25 mouse cellular contexts compared by ENCODE assay signal in the genomic region with DNA sequence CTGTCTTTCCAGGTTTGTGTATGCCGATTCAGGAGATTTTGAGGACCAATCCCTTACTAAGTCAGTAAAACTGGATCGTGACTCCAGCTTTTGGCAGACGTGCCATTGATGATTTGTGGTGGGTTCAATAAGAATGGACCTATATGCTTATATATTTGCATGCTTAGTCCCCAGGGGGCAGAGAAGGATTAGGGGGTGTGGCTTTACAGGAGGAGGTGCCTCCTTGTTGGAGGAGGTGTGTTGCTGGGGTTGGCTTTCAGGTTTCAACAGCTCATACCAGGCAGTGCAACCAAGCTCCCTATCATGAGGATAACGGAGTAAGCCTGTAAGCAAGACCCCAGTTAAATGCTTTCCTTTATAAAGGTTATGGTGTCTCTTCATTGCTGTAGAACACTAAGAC. TPM values are rescaled to one million over a fixed set of nuclear protein-coding genes. Genes with fewer than 3 reads are reported as not detected.
DNase-seq lines count a peak whose midpoint lies in the region; ATAC-seq lines count a peak whose summit lies in the region.
"Had no signal": no experiment of that assay in that cellular context is flagged by ENCODE, and none has a peak within 500 bp of the region (broad histone marks: within the 10 kb centered on the region; RNA-seq: fewer than 3 reads in every experiment).

No protein-coding gene starts in this region.

- H3K27me3 ChIP-seq in splenic B cell, adult 2 months (ENCODE audit: control insufficient read depth, insufficient read depth, low read length, poor library complexity, severe bottlenecking) = no peaks in the 10 kb centered on the region
- H3K27me3 ChIP-seq: CH12.LX; embryonic facial prominence, embryonic 12.5 days had no signal

- no peaks in the 10 kb centered on the region for H3K36me3 ChIP-seq in splenic B cell, adult 2 months (ENCODE audit: control insufficient read depth, insufficient read depth, low read length, poor library complexity, severe bottlenecking)
- H3K36me3 ChIP-seq: embryonic facial prominence, embryonic 10.5 days; embryonic facial prominence, embryonic 12.5 days; forebrain, embryonic 15.5 days; G1E had no signal

- peak; percentile 48; the same call in 1 of the 2 replicates for ATAC-seq in megakaryocyte progenitor cell, adult 5-6 weeks (replicated peaks; ENCODE audit: poor library complexity)
- ATAC-seq: CD4-positive, CD25-positive, alpha-beta regulatory T cell, adult 4 months; forebrain, embryonic 13.5 days; forebrain, embryonic 15.5 days; forebrain, postnatal 0 days; Patski had no signal

- DNase-seq in spleen, postnatal 36 days (ENCODE audit: low spot score in 2 of 2) = peak; percentile 44 to 68
- DNase-seq in spleen, adult 18-20 months = no peak
- peak; percentile 14 for DNase-seq in R1 (ENCODE audit: low read depth, low spot score)
- peak; percentile 68 for DNase-seq in splenic B cell, adult 2 months (ENCODE audit: low read depth, low spot score)
- no peak for DNase-seq in layer of hippocampus, adult 8-10 months (ENCODE audit: low spot score in 2 of 2)
- no peak for DNase-seq in adipocyte (ENCODE audit: low spot score)
- DNase-seq in heart, adult 9 months (ENCODE audit: low spot score in 2 of 2) = no peak
- DNase-seq: adrenal gland, adult 8-10 months; adrenal gland, postnatal 14 days; adrenal gland, postnatal 36 days; cerebellum, adult 11-12 months; cerebellum, adult 2 months; cerebellum, adult 9-10 months; cerebellum, postnatal 10 days; cerebellum, postnatal 25 days; forebrain, postnatal 0 days had no signal

RNA-seq across cellular contexts. Expression of a gene that starts 11.5 kb away (rescaled TPM):
- total RNA-seq in megakaryocyte progenitor cell, adult 5-6 weeks (2015) = 19.0 and 24.4 TPM in 2 replicates
- 14.2 and 14.4 TPM in 2 replicates for total RNA-seq in megakaryocyte progenitor cell, adult 5-6 weeks (2017)
- 10 to 100 TPM; 11.6 to 19.6 (median 14.3) TPM for total RNA-seq in layer of hippocampus, adult 8-10 months (2022)

RNA-seq across cellular contexts. Expression of a gene that starts 34.0 kb away (rescaled TPM):
- 0.15 and 0.49 TPM in 2 replicates for total RNA-seq in megakaryocyte progenitor cell, adult 5-6 weeks (2015)
- total RNA-seq in megakaryocyte progenitor cell, adult 5-6 weeks (2017) = 0.27 and 0.42 TPM in 2 replicates
- under 1 TPM; 0.16 to 0.28 (median 0.21) TPM for total RNA-seq in layer of hippocampus, adult 8-10 months (2022)

Comparison
In these comparisons a context has a peak if more than half of its experiments do, and no peak if none do; other contexts are left out.
1. DNase-seq: peak in spleen, postnatal 36 days (2 of 2), R1 (single experiment) and splenic B cell, adult 2 months (single experiment); none in spleen, adult 18-20 months (0 of 2), layer of hippocampus, adult 8-10 months (0 of 2), adipocyte (single experiment) and heart, adult 9 months (0 of 2).